Mouse (Mus musculus) liver, embryonic 11.5 days (tissue): ENCODE measurements around the gene Hist1h3e. TPM values are rescaled to one million over a fixed set of nuclear protein-coding genes. Genes with fewer than 3 reads are reported as not detected.
"Not testable (repeated sequence)": the region's sequence is repeated elsewhere in the genome, so short reads cannot be mapped to it uniquely, and the experiment has no call there.

Experiments
- ATAC-seq: fragments of 200-750 bp; cut with Nextera tagmentation; replicated peaks from 2 replicates; pipeline ENCODE4 v1.8.0; 2017; ENCODE audit warnings: moderate number of reproducible peaks, mild to moderate bottlenecking, moderate TSS enrichment, moderate library complexity; ENCODE audit not compliant: low FRiP score
- DNase-seq: peaks from one replicate; pipeline ENCODE4 v3.0.0-alpha.2; 2017; ENCODE audit warnings: low spot score
- H3K27ac ChIP-seq: fragments of 300-500 bp; sonication (generic); 2 replicates; pipeline ENCODE4 v1.5.1; 2014; ENCODE audit warnings: mild to moderate bottlenecking, low read depth, low read length, control low read depth
- H3K27me3 ChIP-seq: fragments of 300-500 bp; sonication (generic); replicated peaks from 2 replicates; pipeline ENCODE4 v1.6.1; 2014; ENCODE audit warnings: low read length, mixed read lengths; ENCODE audit not compliant: control insufficient read depth, insufficient read depth
- H3K36me3 ChIP-seq: fragments of 300-500 bp; sonication (generic); 2 replicates; pipeline ENCODE4 v1.6.1; 2014; ENCODE audit warnings: mild to moderate bottlenecking, low read length, moderate library complexity, mixed read lengths; ENCODE audit not compliant: control insufficient read depth, insufficient read depth
- H3K4me1 ChIP-seq: fragments of 300-500 bp; sonication (generic); replicated peaks from 2 replicates; pipeline ENCODE4 v1.6.1; 2014; ENCODE audit warnings: low read length, mixed read lengths; ENCODE audit not compliant: control insufficient read depth, insufficient read depth
- H3K4me2 ChIP-seq: fragments of 300-500 bp; sonication (generic); 2 replicates; pipeline ENCODE4 v1.6.1; 2014; ENCODE audit warnings: mild to moderate bottlenecking, control low read depth, moderate library complexity
- H3K4me3 ChIP-seq: fragments of 300-500 bp; sonication (generic); 2 replicates; pipeline ENCODE4 v1.5.1; 2014; ENCODE audit warnings: low read depth, low read length, control low read depth
- H3K9ac ChIP-seq: fragments of 300-500 bp; sonication (generic); 2 replicates; pipeline ENCODE4 v1.6.1; 2014; ENCODE audit warnings: low read depth, low read length, control low read depth
- H3K9me3 ChIP-seq: fragments of 300-500 bp; sonication (generic); 2 replicates; pipeline ENCODE4 v1.6.1; 2016; ENCODE audit warnings: low read length, inconsistent platforms, mixed read lengths; ENCODE audit not compliant: control insufficient read depth
- WGBS: fragments of 180-500 bp; shearing (Covaris S2); extraction: QIAGEN DNeasy Blood & Tissue Kit; methylation state at CpG from one replicate; pipeline ENCODE4 v1.1.7; 2014; 5-methylcytosine and 5-hydroxymethylcytosine counted together
- polyA plus RNA-seq: library from polyadenylated mRNA; unstranded; fragments of >200 nt; fragmentation: Nextera tagmentation; extraction: Ambion mirVana; gene quantifications from 2 replicates; pipeline ENCODE4 v1.2.1, GENCODE M21; 2014

Gene Hist1h3e
- polyA plus RNA-seq, 1 experiment from 2014 or later, result 3.5 TPM

DNA sequence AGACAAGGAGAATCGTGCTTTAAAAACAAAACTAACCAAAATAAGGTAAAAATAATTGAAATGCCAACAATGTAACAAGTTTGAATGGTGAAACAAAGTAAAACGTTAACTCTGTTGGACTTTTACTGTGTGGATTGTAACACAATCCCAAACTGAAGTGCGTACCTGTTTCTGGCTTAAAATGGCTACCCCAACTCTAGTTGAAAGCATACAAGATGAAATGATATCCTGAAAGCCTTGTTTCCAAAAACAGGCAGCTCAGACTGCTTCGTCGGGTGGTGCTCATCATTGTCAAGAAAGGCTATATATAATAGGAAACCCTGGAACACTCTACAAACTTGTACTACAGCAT lies 662 bp downstream of the Hist1h3e start:
- H3K27me3 ChIP-seq, result not testable (repeated sequence)
- 0% methylated on average over 2 of the region's 5 CpGs for WGBS

DNA sequence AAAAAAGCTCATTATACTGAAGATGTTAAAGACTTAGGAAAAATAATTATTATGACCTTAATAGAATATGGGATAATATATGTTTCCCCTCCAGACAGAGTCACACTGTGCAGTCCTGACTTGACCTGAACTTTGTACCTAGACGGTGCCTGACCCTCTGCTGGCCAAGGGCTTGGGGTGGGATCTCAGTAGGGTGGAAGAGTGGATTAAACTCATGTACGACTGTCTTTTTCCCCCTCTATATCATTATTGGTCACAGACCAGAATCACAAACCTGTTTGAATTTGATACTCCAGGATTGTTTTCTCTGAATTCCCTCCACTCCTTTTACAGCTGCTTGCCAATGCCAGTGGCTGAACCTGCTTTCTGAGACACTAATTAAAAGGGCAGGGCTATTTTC lies 1.5 kb downstream of the Hist1h3e start:
- peak overlapping the region; percentile 50; the same call in 1 of the 2 replicates for H3K9ac ChIP-seq
- H3K36me3 ChIP-seq, ATAC-seq, H3K27me3 ChIP-seq, H3K9me3 ChIP-seq, H3K4me1 ChIP-seq: not testable (repeated sequence)
- H3K4me2 ChIP-seq, result peak overlapping the region; percentile 47
- peak overlapping the region; percentile 64 for H3K27ac ChIP-seq
- DNase-seq, result peak; percentile 51
- 0 out of 2 replicates have a peak overlapping the region, but pooled peaks have one; percentile 10 for H3K4me3 ChIP-seq
- 27% methylated on average over 2 of the region's 2 CpGs for WGBS

More for the DNA sequence above, 662 bp downstream of the Hist1h3e start:
- H3K4me2 ChIP-seq, result peak overlapping the region; percentile 48
- not testable (repeated sequence) for H3K36me3 ChIP-seq, H3K9me3 ChIP-seq, DNase-seq, ATAC-seq, H3K4me1 ChIP-seq
- peak overlapping the region; percentile 37 for H3K4me3 ChIP-seq
- peak overlapping the region; percentile 48 for H3K9ac ChIP-seq
- peak overlapping the region; percentile 100 for H3K27ac ChIP-seq

DNA sequence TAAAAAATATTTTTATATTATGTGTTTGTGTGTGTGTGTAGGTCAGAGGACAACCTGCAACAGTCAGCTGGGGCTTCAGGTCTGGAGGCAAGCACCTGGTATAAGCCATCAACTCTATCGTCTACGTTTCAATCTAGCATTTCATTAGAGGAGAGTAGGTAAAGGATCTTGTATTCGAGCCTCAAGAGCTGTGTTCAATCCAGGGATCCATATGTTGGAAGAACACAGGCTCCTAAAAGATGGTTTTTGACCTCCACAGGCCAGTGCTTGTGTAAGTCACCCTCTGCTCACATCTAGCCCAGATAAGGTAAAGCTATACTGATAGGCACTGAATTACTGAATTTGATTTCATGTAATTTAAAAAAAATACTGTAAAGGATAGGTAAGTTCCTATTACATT lies 5.3 kb downstream of the Hist1h3e start:
- peak overlapping the region; percentile 56 for H3K4me3 ChIP-seq
- H3K9me3 ChIP-seq, result no peaks in the 10 kb centered on the region
- no peaks in the 10 kb centered on the region for H3K27me3 ChIP-seq
- peak overlapping the region; percentile 83 for H3K4me2 ChIP-seq
- 67% methylated on average over 3 of the region's 3 CpGs for WGBS
- peak overlapping the region; percentile 91; the same call in 1 of the 2 replicates for H3K9ac ChIP-seq
- 0 out of 2 replicates have a peak, but pooled peaks cover 7% of the 10 kb centered on the region for H3K4me1 ChIP-seq
- DNase-seq, result no peak
- peak overlapping the region; percentile 100 for H3K27ac ChIP-seq
- ATAC-seq, result no peak
- H3K36me3 ChIP-seq, result no peaks in the 10 kb centered on the region

DNA sequence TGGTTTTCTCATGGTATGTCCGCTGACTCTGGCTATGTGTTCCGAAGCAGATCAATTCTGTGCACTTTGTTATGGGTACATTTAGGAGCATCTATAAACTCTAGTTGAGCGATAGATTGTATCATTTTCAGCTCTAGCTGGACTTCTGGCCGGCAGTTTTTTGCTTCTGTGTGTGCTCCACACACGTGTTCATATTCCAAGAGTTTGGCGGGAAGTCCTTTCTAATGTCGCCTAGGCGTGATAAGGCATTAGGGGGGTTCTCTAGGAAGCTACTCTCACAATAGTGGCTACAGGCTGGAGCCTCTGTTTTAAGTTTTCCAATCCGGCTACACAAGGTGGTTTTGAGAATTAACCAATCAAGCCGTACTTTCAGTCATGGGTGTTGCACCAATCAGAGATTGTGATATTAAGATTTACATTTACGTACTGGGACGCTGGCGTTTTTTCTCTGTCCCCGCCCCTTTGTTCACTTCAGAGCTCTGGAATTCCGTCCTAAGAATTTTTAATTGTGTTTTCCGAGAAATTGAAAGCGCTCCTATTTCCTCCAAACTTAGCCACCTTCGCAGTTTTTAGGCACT lies 6.2 kb downstream of the Hist1h3e start:
- DNase-seq (peak; percentile 75), ATAC-seq (peak; percentile 66)
- Histone ChIP-seq H3K4me3 (peak overlapping the region; percentile 56), H3K4me1 (0 out of 2 replicates have a peak, but pooled peaks cover 8% of the 10 kb centered on the region), H3K27ac (peak overlapping the region; percentile 100), H3K9ac (peak overlapping the region; percentile 91), H3K9me3 (no peaks in the 10 kb centered on the region), H3K27me3 (no peaks in the 10 kb centered on the region), H3K4me2 (peak overlapping the region; percentile 83), H3K36me3 (no peaks in the 10 kb centered on the region)
- WGBS, result under 1% methylated on average over 18 of the region's 18 CpGs

DNA sequence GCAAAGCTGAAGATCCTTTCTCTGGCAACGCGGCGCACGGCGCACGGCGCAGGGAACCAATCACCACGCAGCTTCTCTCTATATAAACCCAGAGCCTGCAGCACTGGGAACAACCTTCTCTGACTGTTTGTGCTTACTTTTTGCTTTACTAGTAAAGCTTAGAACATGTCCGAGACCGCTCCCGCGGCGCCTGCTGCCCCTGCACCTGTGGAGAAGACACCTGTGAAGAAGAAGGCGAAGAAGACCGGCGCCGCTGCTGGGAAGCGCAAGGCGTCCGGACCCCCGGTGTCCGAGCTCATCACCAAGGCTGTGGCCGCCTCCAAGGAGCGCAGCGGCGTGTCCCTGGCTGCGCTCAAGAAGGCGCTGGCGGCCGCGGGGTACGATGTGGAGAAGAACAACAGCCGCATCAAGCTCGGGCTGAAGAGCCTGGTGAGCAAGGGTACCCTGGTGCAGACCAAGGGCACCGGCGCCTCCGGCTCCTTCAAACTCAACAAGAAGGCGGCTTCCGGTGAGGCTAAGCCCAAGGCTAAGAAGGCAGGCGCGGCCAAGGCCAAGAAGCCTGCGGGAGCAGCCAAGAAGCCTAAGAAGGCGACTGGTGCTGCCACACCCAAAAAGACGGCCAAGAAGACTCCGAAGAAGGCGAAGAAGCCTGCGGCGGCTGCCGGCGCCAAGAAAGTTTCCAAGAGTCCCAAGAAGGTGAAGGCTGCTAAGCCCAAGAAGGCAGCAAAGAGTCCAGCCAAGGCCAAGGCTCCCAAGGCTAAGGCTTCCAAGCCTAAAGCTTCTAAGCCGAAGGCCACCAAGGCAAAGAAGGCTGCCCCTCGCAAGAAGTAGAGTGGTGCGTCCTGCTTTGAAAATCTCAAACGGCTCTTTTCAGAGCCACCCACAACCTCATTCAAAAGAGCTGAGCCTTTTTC lies 7.0 kb downstream of the Hist1h3e start:
- 0 out of 2 replicates have a peak, but pooled peaks cover 13% of the 10 kb centered on the region for H3K4me1 ChIP-seq

DNA sequence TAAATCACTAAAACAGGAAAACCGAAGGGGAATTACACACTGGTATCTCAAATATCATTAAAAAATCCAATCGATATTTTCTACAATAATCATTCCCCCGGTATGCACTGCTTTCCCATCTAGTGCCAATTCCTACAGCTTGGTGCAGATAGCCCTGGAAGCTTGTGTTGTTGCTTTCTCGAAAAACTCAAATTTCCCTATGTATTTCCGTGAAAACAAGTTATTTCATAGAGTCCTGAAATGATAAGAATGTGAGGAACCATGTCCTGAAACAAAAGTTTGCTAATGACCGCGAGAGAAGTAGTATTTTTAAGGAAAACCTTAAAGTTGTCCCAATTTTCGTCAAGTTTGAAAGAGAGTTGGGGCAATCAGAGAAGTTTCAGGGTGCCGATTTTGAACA lies 7.8 kb downstream of the Hist1h3e start:
- Histone ChIP-seq H3K27ac (peak overlapping the region; percentile 100), H3K4me1 (0 out of 2 replicates have a peak, but pooled peaks cover 13% of the 10 kb centered on the region), H3K4me3 (peak overlapping the region; percentile 56), H3K4me2 (peak overlapping the region; percentile 83), H3K9me3 (no peaks in the 10 kb centered on the region), H3K27me3 (no peaks in the 10 kb centered on the region), H3K36me3 (no peaks in the 10 kb centered on the region), H3K9ac (peak overlapping the region; percentile 91)
- no peak for DNase-seq
- no peak for ATAC-seq
- 21% methylated on average over 9 of the region's 9 CpGs for WGBS

More for the DNA sequence above, 7.0 kb downstream of the Hist1h3e start:
- under 1% methylated on average over 54 of the region's 54 CpGs for WGBS
- ATAC-seq, result peak; percentile 81
- Histone ChIP-seq H3K36me3 (no peaks in the 10 kb centered on the region), H3K9me3 (no peaks in the 10 kb centered on the region), H3K4me3 (peak overlapping the region; percentile 56), H3K9ac (peak overlapping the region; percentile 91), H3K4me2 (peak overlapping the region; percentile 83), H3K27me3 (no peaks in the 10 kb centered on the region), H3K27ac (peak overlapping the region; percentile 100)
- peak; percentile 88 for DNase-seq

DNA sequence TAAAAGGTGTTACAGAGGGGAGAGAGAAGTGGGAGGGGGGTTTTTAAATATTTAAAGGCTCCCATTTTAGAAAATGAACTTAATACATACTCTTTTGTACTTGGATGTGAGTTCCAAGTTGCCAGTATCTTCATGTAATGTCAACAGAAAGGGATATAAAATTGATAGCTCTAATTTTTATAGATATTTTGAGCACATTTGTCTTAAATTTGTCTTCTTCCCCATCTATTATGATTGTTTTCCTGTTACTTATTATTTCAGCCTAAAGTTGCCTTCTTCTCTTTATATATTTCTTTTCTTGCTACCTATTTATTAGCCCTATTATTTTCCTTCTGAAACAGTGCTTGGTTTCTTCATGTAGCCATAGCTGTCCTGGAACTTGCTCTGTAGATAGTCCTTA lies 9.2 kb downstream of the Hist1h3e start, which contains the start of gene Hist1h1d:
Gene Hist1h1d (plus strand): TSS at position 301 of the 400 bp plus-strand sequence.
- Histone ChIP-seq H3K27me3 (no peaks in the 10 kb centered on the region), H3K36me3 (no peaks in the 10 kb centered on the region), H3K9ac (peak within 1 kb of the TSS; percentile 91), H3K9me3 (no peaks in the 10 kb centered on the region), H3K4me2 (peak within 1 kb of the TSS; percentile 83), H3K4me3 (no peak within 1 kb of the TSS), H3K27ac (peak within 1 kb of the TSS; percentile 100), H3K4me1 (0 out of 2 replicates have a peak, but pooled peaks cover 13% of the 10 kb centered on the region)
- DNase-seq (no peak), ATAC-seq (no peak)

DNA sequence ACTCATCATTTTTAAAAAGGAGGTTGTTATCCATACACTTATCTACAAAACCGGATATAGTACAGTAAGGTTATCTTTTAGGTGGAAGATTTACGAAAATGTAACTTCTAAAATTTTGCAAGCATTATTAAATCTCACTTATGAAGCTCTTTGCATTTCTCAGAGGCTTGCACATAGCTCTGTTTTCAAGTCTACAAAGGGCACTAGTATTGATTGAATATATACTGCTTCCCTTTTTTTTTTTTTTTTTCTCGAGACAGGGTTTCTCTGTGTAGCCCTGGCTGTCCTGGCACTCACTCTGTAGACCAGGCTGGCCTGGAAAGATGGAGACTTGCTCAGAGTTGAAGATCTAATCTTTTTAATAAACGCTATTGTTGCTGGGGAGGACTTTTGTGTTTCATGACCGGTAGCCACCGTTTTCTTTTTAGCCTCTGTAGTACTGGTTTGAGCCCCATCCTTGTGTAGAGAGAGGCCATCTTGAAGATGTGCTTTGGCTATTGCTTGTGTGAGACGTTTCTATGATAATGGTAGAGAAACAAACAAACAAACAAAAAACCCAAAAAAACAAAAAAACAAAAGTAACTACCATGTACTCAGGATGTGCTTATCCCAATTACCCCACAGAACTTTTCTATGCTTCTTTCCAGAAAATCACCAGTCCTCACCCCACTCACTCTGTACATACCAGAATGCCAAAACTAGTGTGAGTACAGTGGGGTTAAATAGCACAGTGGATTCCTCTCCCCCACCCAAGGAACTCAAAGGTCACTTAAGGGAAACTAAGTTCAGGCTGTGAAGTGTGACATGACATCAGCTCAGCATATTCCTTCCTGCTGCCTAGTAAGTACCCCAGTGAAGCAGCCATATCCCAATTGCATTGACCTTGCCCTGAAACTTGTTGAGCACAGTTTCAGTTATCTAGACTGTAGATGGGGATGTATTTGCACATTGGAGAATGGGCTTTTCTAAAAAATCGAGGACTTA lies 9.9 kb downstream of the Hist1h3e start:
- DNase-seq (no peak), ATAC-seq (no peak)
- no peaks in the 10 kb centered on the region for H3K27me3 ChIP-seq
- H3K36me3 ChIP-seq, result no peaks in the 10 kb centered on the region
- no peaks in the 10 kb centered on the region for H3K9me3 ChIP-seq
- WGBS, result 42% methylated on average over 8 of the region's 8 CpGs
- H3K27ac ChIP-seq, result peak overlapping the region; percentile 99
- H3K9ac ChIP-seq, result peak overlapping the region; percentile 61
- peak overlapping the region; percentile 46 for H3K4me3 ChIP-seq
- 0 out of 2 replicates have a peak, but pooled peaks cover 13% of the 10 kb centered on the region for H3K4me1 ChIP-seq
- H3K4me2 ChIP-seq, result peak overlapping the region; percentile 72
